Mouse (Mus musculus): ENCODE results near the gene Rprd1b. TPM values are rescaled to one million over a fixed set of nuclear protein-coding genes. Genes with fewer than 3 reads are reported as not detected.

Rprd1b gene
- polyA plus RNA-seq, 1 experiment from 2014 or later = 31.1 TPM

DNA sequence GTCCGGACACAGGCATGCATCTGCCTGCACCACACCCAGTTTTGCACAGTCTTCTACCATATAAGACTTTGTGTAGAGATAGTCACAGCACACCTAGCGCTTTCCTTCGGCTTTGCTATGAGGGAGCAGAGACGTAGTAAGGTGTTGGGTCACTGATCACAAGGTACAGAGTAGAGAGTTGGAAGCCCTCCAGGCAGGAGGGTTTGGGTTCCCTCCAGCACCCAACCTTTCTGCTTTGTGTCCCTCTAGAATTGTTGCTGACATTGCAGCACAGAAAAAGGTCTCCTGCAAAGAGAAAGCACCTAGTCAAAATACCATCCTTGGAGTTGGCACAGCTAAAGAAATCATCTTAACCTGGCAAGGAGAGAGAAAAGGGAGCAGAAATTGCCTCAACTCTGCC is 35.8 kb upstream of the Rprd1b start:
- Histone ChIP-seq H3K36me3 (ENCODE audit: control insufficient read depth, insufficient read depth, low read length) (peaks cover 53% of the 10 kb centered on the region), H3K4me2 (ENCODE audit: low read length) (no peak overlapping the region), H3K4me1 (ENCODE audit: control insufficient read depth, insufficient read depth, low read length) (peaks cover 6% of the 10 kb centered on the region), H3K4me3 (ENCODE audit: low read depth, low read length) (no peak overlapping the region), H3K27me3 (replicated peaks; ENCODE audit: control insufficient read depth, insufficient read depth, low read length) (no peaks in the 10 kb centered on the region), H3K27ac (ENCODE audit: low read depth, low read length) (no peak overlapping the region), H3K9ac (ENCODE audit: low read length) (no peak overlapping the region), H3K9me3 (replicated peaks; ENCODE audit: control insufficient read depth, low read length) (no peaks in the 10 kb centered on the region)
- DNase-seq (ENCODE audit: low spot score) (no peak), ATAC-seq (no peak)
- 90% methylated on average over 4 of the region's 4 CpGs for WGBS

- Histone ChIP-seq H3K4me3 (ENCODE audit: low read depth, low read length) (no peak overlapping the region), H3K27me3 (replicated peaks; ENCODE audit: control insufficient read depth, insufficient read depth, low read length) (no peaks in the 10 kb centered on the region), H3K9me3 (replicated peaks; ENCODE audit: control insufficient read depth, low read length) (no peaks in the 10 kb centered on the region), H3K4me2 (ENCODE audit: low read length) (no peak overlapping the region), H3K4me1 (ENCODE audit: control insufficient read depth, insufficient read depth, low read length) (no peaks in the 10 kb centered on the region), H3K27ac (ENCODE audit: low read depth, low read length) (no peak overlapping the region), H3K9ac (ENCODE audit: low read length) (no peak overlapping the region), H3K36me3 (ENCODE audit: control insufficient read depth, insufficient read depth, low read length) (peaks cover 31% of the 10 kb centered on the region)
- no peak for ATAC-seq
- no peak for DNase-seq (ENCODE audit: low spot score)
- WGBS = 64% methylated on average over 3 of the region's 3 CpGs
These were observed 29.5 kb upstream of the Rprd1b start for GRCm38 (mm10) chr2:157998817-157999216.

DNA sequence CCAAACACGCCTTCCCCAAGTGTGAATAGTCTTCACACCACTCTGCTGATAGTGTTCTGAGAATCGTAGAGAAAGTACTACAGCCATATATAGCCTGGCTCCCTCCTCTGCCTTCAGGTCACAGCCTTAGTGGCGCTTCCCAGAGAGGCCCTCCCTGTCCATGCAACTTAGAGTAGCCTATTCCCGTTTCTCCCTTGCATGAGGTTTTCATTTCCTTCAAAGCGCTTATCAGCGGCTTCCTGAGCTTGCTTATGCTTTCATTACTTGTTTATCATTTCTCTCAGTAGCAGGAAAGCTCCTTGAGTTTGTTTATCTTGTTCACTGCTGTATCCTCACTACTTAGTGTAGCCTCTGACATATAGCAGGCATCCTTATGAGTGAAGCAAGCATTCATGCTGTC is 23.7 kb upstream of the Rprd1b start:
- WGBS = 89% methylated on average over 6 of the region's 6 CpGs
- no peak overlapping the region for H3K9ac ChIP-seq (ENCODE audit: low read length)
- DNase-seq (ENCODE audit: low spot score) (no peak), ATAC-seq (no peak)
- H3K27me3 ChIP-seq (replicated peaks; ENCODE audit: control insufficient read depth, insufficient read depth, low read length) = no peaks in the 10 kb centered on the region
- no peak overlapping the region for H3K4me3 ChIP-seq (ENCODE audit: low read depth, low read length)
- no peak overlapping the region for H3K27ac ChIP-seq (ENCODE audit: low read depth, low read length)
- no peak overlapping the region for H3K4me2 ChIP-seq (ENCODE audit: low read length)
- H3K36me3 ChIP-seq (ENCODE audit: control insufficient read depth, insufficient read depth, low read length) = peaks cover 30% of the 10 kb centered on the region
- no peaks in the 10 kb centered on the region for H3K4me1 ChIP-seq (ENCODE audit: control insufficient read depth, insufficient read depth, low read length)
- no peaks in the 10 kb centered on the region for H3K9me3 ChIP-seq (replicated peaks; ENCODE audit: control insufficient read depth, low read length)

DNA sequence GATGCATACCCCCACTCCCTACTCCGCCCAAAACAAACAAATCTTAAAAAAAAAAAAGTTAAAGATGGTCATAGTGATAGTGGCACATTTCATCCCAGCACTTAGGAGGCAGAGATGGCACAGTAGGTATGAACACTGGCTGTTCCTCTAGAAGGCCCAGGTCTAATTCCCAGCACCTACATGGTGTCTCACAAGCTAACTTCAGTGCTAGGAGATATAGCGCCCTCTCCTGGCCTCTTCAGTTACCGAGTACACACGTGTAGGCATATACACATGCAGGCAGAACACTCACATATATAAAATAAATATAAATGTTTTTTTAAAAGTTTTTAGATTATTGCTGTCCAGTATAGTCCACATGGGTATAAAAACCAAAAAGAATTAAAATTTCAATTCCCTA is 22.7 kb upstream of the Rprd1b start:
- H3K27me3 ChIP-seq (replicated peaks; ENCODE audit: control insufficient read depth, insufficient read depth, low read length) = no peaks in the 10 kb centered on the region
- peaks cover 35% of the 10 kb centered on the region for H3K36me3 ChIP-seq (ENCODE audit: control insufficient read depth, insufficient read depth, low read length)
- H3K9ac ChIP-seq (ENCODE audit: low read length) = no peak overlapping the region
- no peak overlapping the region for H3K27ac ChIP-seq (ENCODE audit: low read depth, low read length)
- no peaks in the 10 kb centered on the region for H3K4me1 ChIP-seq (ENCODE audit: control insufficient read depth, insufficient read depth, low read length)
- H3K4me3 ChIP-seq (ENCODE audit: low read depth, low read length) = no peak overlapping the region
- WGBS = 97% methylated on average over 4 of the region's 4 CpGs
- no peaks in the 10 kb centered on the region for H3K9me3 ChIP-seq (replicated peaks; ENCODE audit: control insufficient read depth, low read length)
- DNase-seq (ENCODE audit: low spot score) (no peak), ATAC-seq (no peak)
- no peak overlapping the region for H3K4me2 ChIP-seq (ENCODE audit: low read length)

GRCm38 (mm10) chr2:158009373-158009772 is 18.9 kb upstream of the Rprd1b start:
- Histone ChIP-seq H3K4me3 (ENCODE audit: low read depth, low read length) (no peak overlapping the region), H3K27me3 (replicated peaks; ENCODE audit: control insufficient read depth, insufficient read depth, low read length) (no peaks in the 10 kb centered on the region), H3K4me2 (ENCODE audit: low read length) (no peak overlapping the region), H3K9ac (ENCODE audit: low read length) (no peak overlapping the region), H3K27ac (ENCODE audit: low read depth, low read length) (no peak overlapping the region), H3K9me3 (replicated peaks; ENCODE audit: control insufficient read depth, low read length) (no peaks in the 10 kb centered on the region), H3K4me1 (ENCODE audit: control insufficient read depth, insufficient read depth, low read length) (no peaks in the 10 kb centered on the region), H3K36me3 (ENCODE audit: control insufficient read depth, insufficient read depth, low read length) (peaks cover 35% of the 10 kb centered on the region)
- no peak for ATAC-seq
- DNase-seq (ENCODE audit: low spot score) = no peak
- 87% methylated on average over 7 of the region's 7 CpGs for WGBS

- ATAC-seq (no peak), DNase-seq (ENCODE audit: low spot score) (no peak)
- Histone ChIP-seq H3K9me3 (replicated peaks; ENCODE audit: control insufficient read depth, low read length) (no peaks in the 10 kb centered on the region), H3K9ac (ENCODE audit: low read length) (no peak overlapping the region), H3K27me3 (replicated peaks; ENCODE audit: control insufficient read depth, insufficient read depth, low read length) (no peaks in the 10 kb centered on the region), H3K4me2 (ENCODE audit: low read length) (no peak overlapping the region), H3K36me3 (ENCODE audit: control insufficient read depth, insufficient read depth, low read length) (peaks cover 21% of the 10 kb centered on the region; the same call in 1 of the 2 replicates), H3K4me1 (ENCODE audit: control insufficient read depth, insufficient read depth, low read length) (no peaks in the 10 kb centered on the region), H3K27ac (ENCODE audit: low read depth, low read length) (no peak overlapping the region), H3K4me3 (ENCODE audit: low read depth, low read length) (no peak overlapping the region)
- 97% methylated on average over 3 of the region's 3 CpGs for WGBS
These were observed 15.7 kb upstream of the Rprd1b start for GRCm38 (mm10) chr2:158012608-158013007.

DNA sequence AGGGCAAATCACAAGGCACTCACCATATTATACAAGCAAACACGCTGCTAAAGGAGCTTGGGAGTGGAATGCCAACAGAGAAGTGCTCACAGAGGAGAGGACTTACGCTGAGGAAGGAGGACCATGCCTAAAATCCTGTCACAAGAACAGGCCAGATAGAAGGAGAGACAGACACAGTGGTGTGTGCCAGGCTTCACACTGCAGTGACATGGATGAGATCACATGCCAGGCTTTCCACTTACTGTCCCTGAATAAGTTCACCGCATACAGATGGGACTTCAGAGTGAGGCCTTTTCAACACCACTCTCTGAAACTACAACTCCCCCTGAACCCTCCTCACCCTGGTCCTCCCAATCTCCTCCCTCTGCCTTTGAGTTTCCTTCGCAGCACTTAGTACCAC is 11.0 kb upstream of the Rprd1b start:
- H3K9me3 ChIP-seq (replicated peaks; ENCODE audit: control insufficient read depth, low read length) = no peaks in the 10 kb centered on the region
- WGBS = 93% methylated on average over 4 of the region's 4 CpGs

DNA sequence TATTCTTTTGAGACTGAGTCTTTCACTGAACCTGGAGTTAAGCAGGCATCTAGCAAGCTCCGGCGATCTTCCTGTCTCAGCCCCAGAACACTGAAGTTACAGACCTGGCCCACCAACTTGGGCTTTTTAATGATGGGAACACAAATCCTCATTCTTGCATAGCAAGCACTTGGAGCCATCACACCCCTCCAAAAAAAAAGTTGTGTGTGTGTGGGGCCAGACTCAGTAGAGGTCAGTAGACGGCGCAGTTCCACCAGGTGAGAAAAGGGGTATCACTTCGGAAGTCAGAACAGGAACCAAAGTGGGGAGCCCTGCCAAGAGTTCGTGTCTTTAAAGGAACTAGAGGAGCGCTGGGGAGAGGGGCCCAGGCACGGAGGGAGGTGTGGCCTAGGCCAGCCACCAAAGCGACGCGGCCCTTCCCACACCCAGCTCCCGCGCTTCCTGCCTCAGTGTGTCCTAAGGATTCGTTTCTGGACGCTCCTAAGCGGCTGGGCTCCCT is 393 bp upstream of the Rprd1b start:
- no peaks in the 10 kb centered on the region for H3K36me3 ChIP-seq (ENCODE audit: control insufficient read depth, insufficient read depth, low read length)
- peaks cover 25% of the 10 kb centered on the region for H3K4me1 ChIP-seq (ENCODE audit: control insufficient read depth, insufficient read depth, low read length)
- H3K27me3 ChIP-seq (replicated peaks; ENCODE audit: control insufficient read depth, insufficient read depth, low read length) = no peaks in the 10 kb centered on the region
- peak overlapping the region; percentile 89 for H3K27ac ChIP-seq (ENCODE audit: low read depth, low read length)
- H3K4me2 ChIP-seq (ENCODE audit: low read length) = peak overlapping the region; percentile 91
- DNase-seq (ENCODE audit: low spot score) (no peak), ATAC-seq (no peak)
- peak overlapping the region; percentile 65 for H3K4me3 ChIP-seq (ENCODE audit: low read depth, low read length)
- 2% methylated on average over 16 of the region's 16 CpGs for WGBS
- H3K9ac ChIP-seq (ENCODE audit: low read length) = peak overlapping the region; percentile 95
- no peaks in the 10 kb centered on the region for H3K9me3 ChIP-seq (replicated peaks; ENCODE audit: control insufficient read depth, low read length)

More for the DNA sequence above, 11.0 kb upstream of the Rprd1b start:
- Histone ChIP-seq H3K27me3 (replicated peaks; ENCODE audit: control insufficient read depth, insufficient read depth, low read length) (no peaks in the 10 kb centered on the region), H3K36me3 (ENCODE audit: control insufficient read depth, insufficient read depth, low read length) (no peaks in the 10 kb centered on the region), H3K4me3 (ENCODE audit: low read depth, low read length) (no peak overlapping the region), H3K4me2 (ENCODE audit: low read length) (no peak overlapping the region), H3K4me1 (ENCODE audit: control insufficient read depth, insufficient read depth, low read length) (no peaks in the 10 kb centered on the region), H3K9ac (ENCODE audit: low read length) (no peak overlapping the region), H3K27ac (ENCODE audit: low read depth, low read length) (no peak overlapping the region)
- no peak for ATAC-seq
- DNase-seq (ENCODE audit: low spot score) = no peak

- H3K27me3 ChIP-seq (replicated peaks; ENCODE audit: control insufficient read depth, insufficient read depth, low read length) = no peaks in the 10 kb centered on the region
- H3K27ac ChIP-seq (ENCODE audit: low read depth, low read length) = no peak overlapping the region
- H3K9me3 ChIP-seq (replicated peaks; ENCODE audit: control insufficient read depth, low read length) = no peaks in the 10 kb centered on the region
- H3K36me3 ChIP-seq (ENCODE audit: control insufficient read depth, insufficient read depth, low read length) = no peaks in the 10 kb centered on the region
- H3K4me2 ChIP-seq (ENCODE audit: low read length) = peak overlapping the region; percentile 91
- ATAC-seq (no peak), DNase-seq (ENCODE audit: low spot score) (no peak)
- peak overlapping the region; percentile 65; the same call in 1 of the 2 replicates for H3K4me3 ChIP-seq (ENCODE audit: low read depth, low read length)
- 87% methylated on average over 7 of the region's 7 CpGs for WGBS
- H3K4me1 ChIP-seq (ENCODE audit: control insufficient read depth, insufficient read depth, low read length) = peaks cover 25% of the 10 kb centered on the region
- H3K9ac ChIP-seq (ENCODE audit: low read length) = peak overlapping the region; percentile 95; the same call in 1 of the 2 replicates
These were observed 1.7 kb downstream of the Rprd1b start for GRCm38 (mm10) chr2:158030007-158030406.

Data from forebrain, embryonic 14.5 days (tissue).